Mouse (Mus musculus) lung, embryonic 15.5 days (tissue): ENCODE results near the gene Gstm2. TPM values are rescaled to one million over a fixed set of nuclear protein-coding genes. Genes with fewer than 3 reads are reported as not detected.
"Not testable (repeated sequence)": the region's sequence is repeated elsewhere in the genome, so short reads cannot be mapped to it uniquely, and the experiment has no call there.

Experiments
- ATAC-seq: fragments of 200-750 bp; cut with Nextera tagmentation; 2 replicates; pipeline ENCODE4 v1.8.0; 2017; ENCODE audit warnings: moderate number of reproducible peaks, borderline replicate concordance; ENCODE audit not compliant: low FRiP score, low TSS enrichment; ENCODE audit errors: extremely low read depth
- H3K27ac ChIP-seq: fragments of 300-500 bp; sonication (generic); 2 replicates; pipeline ENCODE4 v1.5.1; 2015; ENCODE audit warnings: moderate library complexity, mild to moderate bottlenecking, inconsistent platforms
- H3K27me3 ChIP-seq: fragments of 300-500 bp; sonication (generic); 2 replicates; pipeline ENCODE4 v1.6.1; 2015; ENCODE audit warnings: inconsistent platforms
- H3K36me3 ChIP-seq: fragments of 300-500 bp; sonication (generic); 2 replicates; pipeline ENCODE4 v1.6.1; 2015; ENCODE audit warnings: inconsistent platforms
- H3K4me1 ChIP-seq: fragments of 300-500 bp; sonication (generic); 2 replicates; pipeline ENCODE4 v1.6.1; 2015; ENCODE audit warnings: inconsistent platforms
- H3K4me2 ChIP-seq: fragments of 300-500 bp; sonication (generic); 2 replicates; pipeline ENCODE4 v1.6.1; 2015; ENCODE audit warnings: inconsistent platforms, mild to moderate bottlenecking, moderate library complexity
- H3K4me3 ChIP-seq: fragments of 300-500 bp; sonication (generic); 2 replicates; pipeline ENCODE4 v1.5.1; 2015; ENCODE audit warnings: mild to moderate bottlenecking, inconsistent platforms
- H3K9ac ChIP-seq: fragments of 300-500 bp; sonication (generic); 2 replicates; pipeline ENCODE4 v1.6.1; 2015; ENCODE audit warnings: inconsistent platforms
- H3K9me3 ChIP-seq: fragments of 300-500 bp; sonication (generic); 2 replicates; pipeline ENCODE4 v1.6.1; 2016; ENCODE audit warnings: inconsistent platforms
- WGBS: fragments of 180-500 bp; shearing (Covaris S2); methylation state at CpG from one replicate; pipeline ENCODE4 v1.1.7; 2015; 5-methylcytosine and 5-hydroxymethylcytosine counted together
- polyA plus RNA-seq: library from polyadenylated mRNA; unstranded; fragments of >200 nt; fragmentation: Nextera tagmentation; extraction: Ambion mirVana; gene quantifications from 2 replicates; pipeline ENCODE4 v1.2.1, GENCODE M21; 2015

The Gstm2 gene
- polyA plus RNA-seq, 1 experiment from 2014 or later, result 145 TPM

DNA sequence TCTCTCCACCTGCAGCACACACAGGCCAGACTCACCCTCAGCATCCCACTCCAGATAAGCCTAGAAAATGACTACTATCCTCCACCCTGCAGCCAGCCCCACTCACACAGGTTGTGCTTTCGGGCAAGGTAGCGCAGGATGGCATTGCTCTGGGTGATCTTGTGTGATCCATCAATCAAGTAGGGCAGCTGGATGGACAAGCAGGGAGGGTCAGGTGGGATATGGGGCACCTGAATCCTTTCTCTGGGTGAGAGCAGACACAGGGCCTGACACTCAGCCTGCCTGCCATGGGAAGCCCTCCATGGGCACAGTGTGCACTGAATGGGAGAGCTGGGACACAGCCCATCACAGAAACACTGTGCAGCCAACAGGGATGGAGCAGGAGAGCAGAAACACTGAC is 1.1 kb downstream of the Gstm2 start:
- peak overlapping the region; percentile 79 for H3K27ac ChIP-seq
- H3K4me2 ChIP-seq, result peak overlapping the region; percentile 46
- peaks cover 16% of the 10 kb centered on the region for H3K4me1 ChIP-seq
- not testable (repeated sequence) for H3K27me3 ChIP-seq, H3K9me3 ChIP-seq, H3K4me3 ChIP-seq, ATAC-seq, H3K9ac ChIP-seq, H3K36me3 ChIP-seq
- WGBS, result 95% methylated on average over 2 of the region's 2 CpGs

DNA sequence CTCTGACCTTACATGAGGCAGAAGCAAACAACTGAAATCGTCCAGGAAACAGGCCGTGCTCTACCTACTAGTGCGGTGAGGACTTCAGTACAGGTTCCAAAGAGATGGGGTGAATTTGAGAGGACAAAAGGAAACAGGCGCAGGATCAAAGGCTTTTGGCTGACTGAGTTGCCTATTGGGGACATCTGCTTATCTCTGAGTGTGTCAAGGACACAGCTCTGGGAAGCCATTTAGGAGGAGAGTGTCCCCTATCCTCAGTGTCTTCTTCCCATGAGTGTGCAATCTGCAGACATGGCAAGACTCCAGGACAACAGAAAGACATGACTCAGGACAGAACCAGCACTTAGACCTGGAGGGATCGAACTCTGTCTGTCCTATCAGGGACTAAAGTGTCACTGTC is 1.8 kb downstream of the Gstm2 start:
- H3K27ac ChIP-seq, result no peak overlapping the region
- ATAC-seq, result no peak
- no peaks in the 10 kb centered on the region for H3K36me3 ChIP-seq
- H3K4me1 ChIP-seq, result peaks cover 16% of the 10 kb centered on the region
- H3K4me2 ChIP-seq, result no peak overlapping the region
- no peak overlapping the region for H3K4me3 ChIP-seq
- H3K9me3 ChIP-seq, result no peaks in the 10 kb centered on the region
- H3K27me3 ChIP-seq, result no peaks in the 10 kb centered on the region
- WGBS, result 72% methylated on average over 5 of the region's 5 CpGs
- H3K9ac ChIP-seq, result no peak overlapping the region

- Histone ChIP-seq H3K27ac (no peak overlapping the region), H3K9ac (no peak overlapping the region), H3K4me3 (no peak overlapping the region), H3K4me2 (no peak overlapping the region), H3K27me3 (no peaks in the 10 kb centered on the region), H3K9me3 (no peaks in the 10 kb centered on the region), H3K4me1 (peaks cover 16% of the 10 kb centered on the region), H3K36me3 (no peaks in the 10 kb centered on the region)
- ATAC-seq, result no peak
- 48% methylated on average over 3 of the region's 3 CpGs for WGBS
Observed at GRCm38 (mm10) chr3:107983771-107984170, 2.5 kb downstream of the Gstm2 start.

DNA sequence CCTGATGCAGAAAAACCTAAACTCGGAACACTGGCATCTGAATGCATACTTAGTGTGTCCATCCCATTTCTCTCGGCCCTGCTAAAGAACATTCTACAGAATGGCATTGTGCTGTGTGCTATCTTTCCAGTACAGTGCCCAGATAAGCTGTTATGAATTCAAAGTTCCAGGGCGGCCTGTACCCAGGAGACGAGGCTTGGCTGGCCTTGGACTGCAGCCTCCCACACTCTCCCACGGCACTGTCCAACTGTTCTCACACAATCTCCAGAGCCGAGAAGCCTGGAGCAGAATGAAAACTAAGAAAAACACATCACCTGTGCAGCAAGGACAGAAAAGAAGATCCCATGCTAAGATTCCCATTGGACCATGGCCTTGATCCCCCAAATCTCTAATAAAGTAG is 3.5 kb downstream of the Gstm2 start:
- no peaks in the 10 kb centered on the region for H3K9me3 ChIP-seq
- WGBS, result 79% methylated on average over 6 of the region's 6 CpGs
- no peaks in the 10 kb centered on the region for H3K27me3 ChIP-seq
- peaks cover 16% of the 10 kb centered on the region for H3K4me1 ChIP-seq
- no peaks in the 10 kb centered on the region for H3K36me3 ChIP-seq
- H3K27ac ChIP-seq, result no peak overlapping the region
- no peak overlapping the region for H3K9ac ChIP-seq
- H3K4me3 ChIP-seq, result no peak overlapping the region
- H3K4me2 ChIP-seq, result no peak overlapping the region
- ATAC-seq, result no peak

- Histone ChIP-seq H3K36me3 (no peaks in the 10 kb centered on the region), H3K4me3 (no peak overlapping the region), H3K9me3 (no peaks in the 10 kb centered on the region), H3K27ac (no peak overlapping the region), H3K27me3 (no peaks in the 10 kb centered on the region), H3K4me1 (peaks cover 11% of the 10 kb centered on the region), H3K9ac (no peak overlapping the region), H3K4me2 (no peak overlapping the region)
- WGBS, result 67% methylated on average over 3 of the region's 3 CpGs
- ATAC-seq, result no peak
Observed at GRCm38 (mm10) chr3:107981261-107981660, 5.0 kb downstream of the Gstm2 start.

GRCm38 (mm10) chr3:107977691-107978090 is 8.6 kb downstream of the Gstm2 start:
- WGBS, result 58% methylated on average over 3 of the region's 3 CpGs
- H3K27me3 ChIP-seq, result no peaks in the 10 kb centered on the region
- H3K4me2 ChIP-seq, result no peak overlapping the region
- no peak for ATAC-seq
- no peak overlapping the region for H3K27ac ChIP-seq
- H3K9me3 ChIP-seq, result no peaks in the 10 kb centered on the region
- no peak overlapping the region for H3K4me3 ChIP-seq
- no peaks in the 10 kb centered on the region for H3K36me3 ChIP-seq
- no peak overlapping the region for H3K9ac ChIP-seq
- no peaks in the 10 kb centered on the region for H3K4me1 ChIP-seq

DNA sequence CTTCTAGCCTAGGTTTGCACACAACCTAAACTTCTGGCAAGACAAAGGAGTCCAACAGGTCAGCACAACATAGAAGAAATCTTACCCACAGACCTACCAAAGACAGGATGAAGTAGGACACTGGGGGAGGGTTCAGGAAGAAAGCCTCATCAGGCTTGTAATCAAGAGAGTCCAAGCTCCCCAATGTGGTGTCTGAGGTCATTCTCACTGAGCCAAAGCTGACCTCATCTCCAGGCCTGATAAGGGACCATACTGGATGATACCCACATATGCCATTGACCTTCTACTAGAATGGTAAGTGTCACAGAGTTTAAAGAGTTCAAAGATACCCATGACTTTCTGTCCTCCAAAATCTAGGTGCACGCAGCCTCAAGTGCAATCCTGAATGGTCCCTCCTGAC is 12.0 kb downstream of the Gstm2 start:
- no peak overlapping the region for H3K9ac ChIP-seq
- no peak for ATAC-seq
- H3K9me3 ChIP-seq, result no peaks in the 10 kb centered on the region

DNA sequence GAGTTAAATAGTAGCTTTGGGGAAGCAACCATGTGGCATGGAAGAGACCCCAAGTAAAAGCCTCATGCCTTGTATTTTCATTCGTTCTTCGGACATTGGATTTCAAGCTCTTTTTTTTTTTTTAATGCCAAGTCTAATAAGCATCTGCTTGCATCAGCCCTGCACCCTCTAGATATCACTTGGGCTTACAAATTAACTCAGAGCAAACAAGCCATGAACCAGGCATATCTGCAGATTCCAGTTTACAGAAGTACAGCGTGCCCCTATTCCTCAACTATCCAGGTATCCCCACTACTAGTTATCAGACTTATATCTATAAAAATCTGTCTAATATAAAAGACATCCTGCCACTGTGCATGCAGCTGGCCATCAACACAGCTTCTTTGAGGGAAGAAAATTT is 14.2 kb downstream of the Gstm2 start:
- no peak overlapping the region for H3K4me3 ChIP-seq
- H3K27ac ChIP-seq, result no peak overlapping the region
- H3K4me1 ChIP-seq, result no peaks in the 10 kb centered on the region
- no peak overlapping the region for H3K9ac ChIP-seq
- H3K9me3 ChIP-seq, result no peaks in the 10 kb centered on the region
- WGBS, result 67% methylated on average over 3 of the region's 3 CpGs
- no peak overlapping the region for H3K4me2 ChIP-seq
- no peaks in the 10 kb centered on the region for H3K27me3 ChIP-seq
- ATAC-seq, result no peak
- no peaks in the 10 kb centered on the region for H3K36me3 ChIP-seq

More for the DNA sequence above, 12.0 kb downstream of the Gstm2 start:
- H3K4me3 ChIP-seq, result no peak overlapping the region
- H3K27ac ChIP-seq, result no peak overlapping the region
- no peaks in the 10 kb centered on the region for H3K27me3 ChIP-seq
- WGBS, result 89% methylated on average over 1 of the region's 1 CpGs
- H3K4me2 ChIP-seq, result no peak overlapping the region
- H3K4me1 ChIP-seq, result no peaks in the 10 kb centered on the region
- H3K36me3 ChIP-seq, result no peaks in the 10 kb centered on the region

- not testable (repeated sequence) for H3K9me3 ChIP-seq, H3K36me3 ChIP-seq, H3K4me3 ChIP-seq, ATAC-seq, H3K27me3 ChIP-seq, H3K4me2 ChIP-seq, H3K4me1 ChIP-seq, H3K27ac ChIP-seq, H3K9ac ChIP-seq
- WGBS, result 55% methylated on average over 3 of the region's 3 CpGs
Observed at GRCm38 (mm10) chr3:107971101-107971500, 15.2 kb downstream of the Gstm2 start.

GRCm38 (mm10) chr3:107968724-107969395 is 17.4 kb downstream of the Gstm2 start, which contains the start of gene Gstm3:
TSS of gene Gstm3 (minus strand) at chr3:107969283.
- Histone ChIP-seq H3K9me3 (no peaks in the 10 kb centered on the region), H3K4me2 (no peak within 1 kb of the TSS), H3K9ac (no peak within 1 kb of the TSS), H3K4me1 (peaks cover 5% of the 10 kb centered on the region; the same call in 1 of the 2 replicates), H3K36me3 (no peaks in the 10 kb centered on the region), H3K27me3 (no peaks in the 10 kb centered on the region), H3K27ac (no peak within 1 kb of the TSS), H3K4me3 (no peak within 1 kb of the TSS)
- ATAC-seq, result 0 out of 2 replicates have a peak, but pooled peaks have one; percentile 27
- WGBS, result 40% methylated on average over 13 of the region's 13 CpGs

DNA sequence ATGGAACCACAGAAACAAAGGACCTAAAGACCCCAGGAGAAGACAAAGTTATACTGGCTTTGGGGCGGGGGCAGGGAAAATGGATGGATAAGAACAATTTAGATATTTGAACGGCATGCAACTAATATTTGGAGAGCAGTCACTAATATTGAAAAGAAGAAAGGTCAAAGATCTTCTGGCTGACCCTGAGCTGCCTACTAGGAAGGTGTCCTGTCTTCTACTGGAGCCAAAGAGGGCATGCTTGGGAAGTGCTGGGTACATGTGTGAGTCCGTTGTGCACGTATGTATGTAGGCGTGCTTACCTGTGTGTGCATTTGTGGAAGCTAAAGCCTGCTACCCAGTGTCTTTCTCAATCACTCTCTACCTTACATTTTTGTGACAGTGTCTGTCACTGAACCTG is 19.6 kb downstream of the Gstm2 start:
- Histone ChIP-seq H3K36me3 (no peaks in the 10 kb centered on the region), H3K4me1 (peaks cover 5% of the 10 kb centered on the region; the same call in 1 of the 2 replicates), H3K27ac (no peak overlapping the region), H3K4me3 (no peak overlapping the region), H3K27me3 (no peaks in the 10 kb centered on the region), H3K4me2 (no peak overlapping the region), H3K9me3 (no peaks in the 10 kb centered on the region), H3K9ac (no peak overlapping the region)
- WGBS, result 88% methylated on average over 5 of the region's 5 CpGs
- ATAC-seq, result no peak

DNA sequence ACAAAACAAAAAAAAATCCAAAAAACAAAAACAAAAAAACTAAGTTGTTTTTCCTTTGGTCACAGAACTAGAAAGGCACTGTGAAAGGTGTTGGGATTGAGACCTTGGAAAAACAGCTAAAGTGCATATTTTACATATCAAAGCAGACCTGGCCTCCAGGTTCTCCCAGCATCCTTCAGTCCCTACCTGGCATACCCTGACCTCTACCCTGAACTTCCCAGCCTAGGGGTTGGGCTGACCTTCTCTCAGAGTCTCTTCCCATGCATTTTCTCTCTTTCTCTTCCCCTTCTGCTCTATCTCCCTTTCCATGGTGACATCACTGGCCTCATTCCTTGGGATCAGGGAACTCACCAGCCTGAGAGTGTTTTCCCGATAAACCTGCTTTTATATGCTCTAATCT is 20.7 kb downstream of the Gstm2 start:
- Histone ChIP-seq H3K4me2 (no peak overlapping the region), H3K4me1 (peaks cover 5% of the 10 kb centered on the region; the same call in 1 of the 2 replicates), H3K27me3 (no peaks in the 10 kb centered on the region), H3K9ac (no peak overlapping the region), H3K27ac (no peak overlapping the region), H3K4me3 (no peak overlapping the region), H3K36me3 (no peaks in the 10 kb centered on the region), H3K9me3 (no peaks in the 10 kb centered on the region)
- WGBS, result 56% methylated on average over 1 of the region's 1 CpGs
- no peak for ATAC-seq
